In the genomic region with DNA sequence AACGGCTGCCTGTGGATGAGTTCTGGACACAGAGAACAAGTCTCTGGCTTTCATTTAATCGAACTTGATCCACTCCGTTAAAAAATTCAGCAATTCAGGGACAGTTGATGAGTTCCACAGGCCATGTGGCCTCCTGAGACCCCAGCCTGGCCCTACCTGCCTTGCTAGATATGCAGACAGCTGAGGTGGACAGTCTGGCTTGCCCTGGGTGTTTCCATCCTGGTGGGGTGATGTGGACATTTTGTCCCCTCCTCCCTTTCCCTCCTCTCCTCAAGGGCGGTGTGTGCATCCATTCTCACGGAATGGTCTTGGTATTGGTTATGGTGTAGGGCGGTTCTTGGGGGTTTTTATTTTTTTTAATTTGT, we compare ENCODE assay signal across 8 mouse cellular contexts.
DNase-seq lines count a peak whose midpoint lies in the region; ATAC-seq and TF ChIP-seq lines count a peak whose summit lies in the region.

No protein-coding gene starts in this region.

- TF ChIP-seq POLR2A in cortical plate, adult 2 months (IDR thresholded peaks at IDR 0.05; ENCODE audit: extremely low read depth, insufficient read depth, low read length): no peak

- peak overlapping the region; percentile 37; the same call in 1 of the 2 replicates for H3K9ac ChIP-seq in kidney, embryonic 14.5 days (ENCODE audit: low read depth, low read length)
- no peak overlapping the region for H3K9ac ChIP-seq in hindbrain, embryonic 12.5 days

- 72% methylated on average over 6 of the region's 6 CpGs for WGBS in kidney, embryonic 14.5 days
- WGBS in hindbrain, embryonic 12.5 days: 75% methylated on average over 6 of the region's 6 CpGs
- 51% methylated on average over 6 of the region's 6 CpGs for WGBS in macrophage (ENCODE audit: missing documents)

- ATAC-seq in kidney, embryonic 14.5 days (ENCODE audit: low FRiP score, low TSS enrichment): 0 out of 2 replicates have a peak, but pooled peaks have one; percentile 43
- ATAC-seq in hindbrain, embryonic 12.5 days (ENCODE audit: low FRiP score): no peak

- no peak for DNase-seq in kidney, postnatal 10 days
- no peak for DNase-seq in thymus, postnatal 0 days (ENCODE audit: low spot score)
- no peak for DNase-seq in layer of hippocampus, postnatal 10 days (ENCODE audit: low spot score in 2 of 2)
- DNase-seq in cerebellum, adult 9-11 months: no peak

- peaks cover 17% of the 10 kb centered on the region for H3K4me1 ChIP-seq in kidney, embryonic 14.5 days (ENCODE audit: control insufficient read depth, insufficient read depth, low read length)
- H3K4me1 ChIP-seq in cortical plate, adult 2 months (ENCODE audit: control insufficient read depth, insufficient read depth, low read length): peaks cover 2% of the 10 kb centered on the region; the same call in 1 of the 2 replicates
- peaks cover 25% of the 10 kb centered on the region for H3K4me1 ChIP-seq in hindbrain, embryonic 12.5 days

- H3K4me3 ChIP-seq in kidney, embryonic 14.5 days (ENCODE audit: low read length): no peak overlapping the region
- H3K4me3 ChIP-seq in cortical plate, adult 2 months (ENCODE audit: insufficient read depth, low read length): no peak overlapping the region
- H3K4me3 ChIP-seq in hindbrain, embryonic 12.5 days: no peak overlapping the region
- peak overlapping the region; percentile 39 for H3K4me3 ChIP-seq in macrophage (ENCODE audit: inconsistent target)

- peak overlapping the region; percentile 85 for H3K27ac ChIP-seq in kidney, embryonic 14.5 days (ENCODE audit: low read depth, low read length)
- H3K27ac ChIP-seq in cortical plate, adult 2 months (ENCODE audit: insufficient read depth, low read length): peak overlapping the region; percentile 67
- peak overlapping the region; percentile 75 for H3K27ac ChIP-seq in hindbrain, embryonic 12.5 days
- H3K27ac ChIP-seq in macrophage: peak overlapping the region; percentile 100

- no peaks in the 10 kb centered on the region; the same call in 1 of the 2 replicates for H3K9me3 ChIP-seq in kidney, embryonic 14.5 days (ENCODE audit: control insufficient read depth, low read length)
- H3K9me3 ChIP-seq in hindbrain, embryonic 12.5 days (replicated peaks): no peaks in the 10 kb centered on the region

- no peaks in the 10 kb centered on the region for H3K27me3 ChIP-seq in kidney, embryonic 14.5 days (ENCODE audit: control insufficient read depth, insufficient read depth, low read length)
- no peaks in the 10 kb centered on the region for H3K27me3 ChIP-seq in hindbrain, embryonic 12.5 days

- TF ChIP-seq CTCF in cortical plate, adult 2 months (IDR thresholded peaks at IDR 0.05; ENCODE audit: extremely low read depth, insufficient read depth, low read length): no peak

- H3K36me3 ChIP-seq in kidney, embryonic 14.5 days (ENCODE audit: control insufficient read depth, insufficient read depth, low read length): no peaks in the 10 kb centered on the region
- no peaks in the 10 kb centered on the region for H3K36me3 ChIP-seq in hindbrain, embryonic 12.5 days
- no peaks in the 10 kb centered on the region for H3K36me3 ChIP-seq in macrophage (ENCODE audit: inconsistent target)

- peak overlapping the region; percentile 24; the same call in 1 of the 2 replicates for H3K4me2 ChIP-seq in kidney, embryonic 14.5 days (replicated peaks; ENCODE audit: low read depth, low read length)
- H3K4me2 ChIP-seq in hindbrain, embryonic 12.5 days (replicated peaks): no peak overlapping the region; the same call in 1 of the 2 replicates

- no peaks in the 10 kb centered on the region for H3K79me2 ChIP-seq in macrophage (ENCODE audit: inconsistent target)
